Comparison of ENCODE assay signal across 17 mouse cellular contexts in genomic region chr3:96828984-96829383, GRCm38 (mm10). TPM values are rescaled to one million over a fixed set of nuclear protein-coding genes. Genes with fewer than 3 reads are reported as not detected.
DNase-seq lines count a peak whose midpoint lies in the region; ATAC-seq and TF ChIP-seq lines count a peak whose summit lies in the region.
"Had no signal": no experiment of that assay in that cellular context is flagged by ENCODE, and none has a peak within 500 bp of the region (broad histone marks: within the 10 kb centered on the region; RNA-seq: fewer than 3 reads in every experiment).

Pdzk1 (plus strand) TSS chr3:96829284.
Cd160 (minus strand) TSS chr3:96829351.

- 0 out of 2 replicates have a peak within 1 kb of the TSS, but pooled peaks have one; percentile 12 for H3K4me2 ChIP-seq in forebrain, embryonic 14.5 days (ENCODE audit: low read length)
- H3K4me2 ChIP-seq in forebrain, postnatal 0 days (ENCODE audit: low read depth) = no peak within 1 kb of the TSS
- peak within 1 kb of the TSS; percentile 36 for H3K4me2 ChIP-seq in kidney, postnatal 0 days (ENCODE audit: low read length)
- no peak within 1 kb of the TSS for H3K4me2 ChIP-seq in kidney, embryonic 14.5 days (replicated peaks; ENCODE audit: low read depth, low read length)
- H3K4me2 ChIP-seq in intestine, embryonic 14.5 days (ENCODE audit: low read length) = 0 out of 2 replicates have a peak within 1 kb of the TSS, but pooled peaks have one; percentile 11
- H3K4me2 ChIP-seq in liver, postnatal 0 days (ENCODE audit: low read depth, low read length) = peak within 1 kb of the TSS; percentile 62
- H3K4me2 ChIP-seq in hindbrain, embryonic 14.5 days (replicated peaks) = no peak within 1 kb of the TSS

- no peak for TF ChIP-seq EP300 in liver, postnatal 0 days (IDR thresholded peaks at IDR 0.05; ENCODE audit: low read depth)

- peak; percentile 23; the same call in 1 of the 2 replicates for ATAC-seq in forebrain, embryonic 14.5 days
- no peak for ATAC-seq in forebrain, postnatal 0 days
- no peak for ATAC-seq in kidney, postnatal 0 days (replicated peaks; ENCODE audit: low FRiP score, low read depth)
- ATAC-seq in kidney, embryonic 14.5 days (ENCODE audit: low FRiP score, low TSS enrichment) = no peak
- no peak for ATAC-seq in intestine, embryonic 14.5 days (replicated peaks; ENCODE audit: low FRiP score, low TSS enrichment, low read depth)
- no peak for ATAC-seq in liver, postnatal 0 days
- no peak for ATAC-seq in hindbrain, embryonic 14.5 days (ENCODE audit: low FRiP score)

- no peak for DNase-seq in forebrain, embryonic 14.5 days (ENCODE audit: low spot score)
- no peak for DNase-seq in forebrain, postnatal 0 days
- no peak for DNase-seq in kidney, postnatal 0 days (ENCODE audit: low spot score)
- no peak for DNase-seq in intestine, embryonic 14.5 days (ENCODE audit: low spot score)
- DNase-seq in liver, postnatal 0 days = no peak
- DNase-seq in hindbrain, embryonic 14.5 days (ENCODE audit: low spot score) = no peak
- no peak for DNase-seq in limb, embryonic 10.5 days (ENCODE audit: low spot score)
- DNase-seq: adrenal gland, postnatal 25 days; cerebellum, postnatal 25 days; gastrocnemius, postnatal 10 days; lung, postnatal 36 days; thymus, adult 2 months had no signal

- no peak within 1 kb of the TSS for H3K9ac ChIP-seq in forebrain, embryonic 14.5 days (ENCODE audit: low read length)
- H3K9ac ChIP-seq in forebrain, postnatal 0 days = no peak within 1 kb of the TSS
- peak within 1 kb of the TSS; percentile 51 for H3K9ac ChIP-seq in kidney, postnatal 0 days (ENCODE audit: low read depth, low read length)
- H3K9ac ChIP-seq in kidney, embryonic 14.5 days (ENCODE audit: low read depth, low read length) = no peak within 1 kb of the TSS
- no peak within 1 kb of the TSS for H3K9ac ChIP-seq in intestine, embryonic 14.5 days (ENCODE audit: low read length)
- peak within 1 kb of the TSS; percentile 64 for H3K9ac ChIP-seq in liver, postnatal 0 days (replicated peaks)
- H3K9ac ChIP-seq in hindbrain, embryonic 14.5 days = no peak within 1 kb of the TSS

- no peak for TF ChIP-seq CTCF in forebrain, postnatal 0 days (IDR thresholded peaks at IDR 0.05; ENCODE audit: low read depth)
- TF ChIP-seq CTCF in kidney, postnatal 0 days (IDR thresholded peaks at IDR 0.05; ENCODE audit: low read depth) = no peak
- TF ChIP-seq CTCF in liver, postnatal 0 days (IDR thresholded peaks at IDR 0.05; ENCODE audit: low read depth) = no peak

- no peaks in the 10 kb centered on the region for H3K9me3 ChIP-seq in forebrain, embryonic 14.5 days (replicated peaks; ENCODE audit: control insufficient read depth, low read length)
- no peaks in the 10 kb centered on the region for H3K9me3 ChIP-seq in forebrain, postnatal 0 days (ENCODE audit: low read length)
- no peaks in the 10 kb centered on the region for H3K9me3 ChIP-seq in kidney, postnatal 0 days (replicated peaks; ENCODE audit: low read length)
- no peaks in the 10 kb centered on the region for H3K9me3 ChIP-seq in kidney, embryonic 14.5 days (ENCODE audit: control insufficient read depth, low read length)
- no peaks in the 10 kb centered on the region for H3K9me3 ChIP-seq in intestine, embryonic 14.5 days (ENCODE audit: control insufficient read depth, low read length)
- no peaks in the 10 kb centered on the region for H3K9me3 ChIP-seq in liver, postnatal 0 days (ENCODE audit: low read length)
- H3K9me3 ChIP-seq in hindbrain, embryonic 14.5 days (ENCODE audit: control insufficient read depth, low read length) = no peaks in the 10 kb centered on the region
- no peaks in the 10 kb centered on the region for H3K9me3 ChIP-seq in limb, embryonic 10.5 days (replicated peaks)
- H3K9me3 ChIP-seq: embryonic facial prominence, embryonic 10.5 days; G1E had no signal

- H3K4me3 ChIP-seq in forebrain, embryonic 14.5 days (ENCODE audit: low read depth, low read length) = no peak within 1 kb of the TSS
- no peak within 1 kb of the TSS for H3K4me3 ChIP-seq in forebrain, postnatal 0 days (ENCODE audit: low read depth, low read length)
- peak within 1 kb of the TSS; percentile 15 for H3K4me3 ChIP-seq in kidney, postnatal 0 days (replicated peaks; ENCODE audit: low read depth, low read length)
- H3K4me3 ChIP-seq in kidney, embryonic 14.5 days (ENCODE audit: low read length) = no peak within 1 kb of the TSS
- H3K4me3 ChIP-seq in intestine, embryonic 14.5 days (ENCODE audit: low read depth, low read length) = no peak within 1 kb of the TSS
- peak within 1 kb of the TSS; percentile 43 for H3K4me3 ChIP-seq in liver, postnatal 0 days (ENCODE audit: low read depth, low read length)
- no peak within 1 kb of the TSS for H3K4me3 ChIP-seq in hindbrain, embryonic 14.5 days (replicated peaks; ENCODE audit: low read length)
- no peak within 1 kb of the TSS for H3K4me3 ChIP-seq in limb, embryonic 10.5 days
- H3K4me3 ChIP-seq: embryonic facial prominence, embryonic 10.5 days; left cerebral cortex, adult 2 months had no signal

- no peaks in the 10 kb centered on the region for H3K4me1 ChIP-seq in forebrain, embryonic 14.5 days (ENCODE audit: control insufficient read depth, insufficient read depth, low read length)
- no peaks in the 10 kb centered on the region for H3K4me1 ChIP-seq in forebrain, postnatal 0 days (ENCODE audit: insufficient read depth)
- no peaks in the 10 kb centered on the region for H3K4me1 ChIP-seq in kidney, postnatal 0 days (replicated peaks; ENCODE audit: insufficient read depth, low read length)
- 0 out of 2 replicates have a peak, but pooled peaks cover 2% of the 10 kb centered on the region for H3K4me1 ChIP-seq in kidney, embryonic 14.5 days (ENCODE audit: control insufficient read depth, insufficient read depth, low read length)
- H3K4me1 ChIP-seq in intestine, embryonic 14.5 days (replicated peaks; ENCODE audit: control insufficient read depth, insufficient read depth, low read length) = no peaks in the 10 kb centered on the region; the same call in 1 of the 2 replicates
- peaks cover 8% of the 10 kb centered on the region for H3K4me1 ChIP-seq in liver, postnatal 0 days (ENCODE audit: insufficient read depth)
- H3K4me1 ChIP-seq in hindbrain, embryonic 14.5 days (replicated peaks; ENCODE audit: control insufficient read depth, insufficient read depth, low read length) = no peaks in the 10 kb centered on the region
- peaks cover 3% of the 10 kb centered on the region; the same call in 1 of the 2 replicates for H3K4me1 ChIP-seq in limb, embryonic 10.5 days

- no peaks in the 10 kb centered on the region for H3K36me3 ChIP-seq in forebrain, embryonic 14.5 days (ENCODE audit: control insufficient read depth, insufficient read depth, low read length)
- no peaks in the 10 kb centered on the region for H3K36me3 ChIP-seq in forebrain, postnatal 0 days (ENCODE audit: insufficient read depth)
- no peaks in the 10 kb centered on the region for H3K36me3 ChIP-seq in kidney, postnatal 0 days (ENCODE audit: insufficient read depth, low read length)
- H3K36me3 ChIP-seq in kidney, embryonic 14.5 days (ENCODE audit: control insufficient read depth, insufficient read depth, low read length) = no peaks in the 10 kb centered on the region
- H3K36me3 ChIP-seq in intestine, embryonic 14.5 days (ENCODE audit: control insufficient read depth, insufficient read depth, low read length) = no peaks in the 10 kb centered on the region
- no peaks in the 10 kb centered on the region for H3K36me3 ChIP-seq in liver, postnatal 0 days (replicated peaks; ENCODE audit: insufficient read depth, low read length)
- no peaks in the 10 kb centered on the region for H3K36me3 ChIP-seq in hindbrain, embryonic 14.5 days (replicated peaks; ENCODE audit: control insufficient read depth, insufficient read depth)
- no peaks in the 10 kb centered on the region for H3K36me3 ChIP-seq in limb, embryonic 10.5 days
- H3K36me3 ChIP-seq: embryonic facial prominence, embryonic 10.5 days; G1E had no signal

- 80% methylated on average over 1 of the region's 1 CpGs for WGBS in forebrain, embryonic 14.5 days
- 78% methylated on average over 1 of the region's 1 CpGs for WGBS in forebrain, postnatal 0 days
- WGBS in kidney, postnatal 0 days = 57% methylated on average over 1 of the region's 1 CpGs
- WGBS in kidney, embryonic 14.5 days = 76% methylated on average over 1 of the region's 1 CpGs
- WGBS in intestine, embryonic 14.5 days = 67% methylated on average over 1 of the region's 1 CpGs
- 82% methylated on average over 1 of the region's 1 CpGs for WGBS in liver, postnatal 0 days (ENCODE audit: insufficient replicate concordance)
- 86% methylated on average over 1 of the region's 1 CpGs for WGBS in hindbrain, embryonic 14.5 days
- 65% methylated on average over 1 of the region's 1 CpGs for WGBS in limb, embryonic 10.5 days

- H3K27me3 ChIP-seq in forebrain, embryonic 14.5 days (replicated peaks; ENCODE audit: control insufficient read depth, insufficient read depth, low read length) = no peaks in the 10 kb centered on the region
- H3K27me3 ChIP-seq in forebrain, postnatal 0 days (ENCODE audit: insufficient read depth, low read length) = no peaks in the 10 kb centered on the region
- no peaks in the 10 kb centered on the region for H3K27me3 ChIP-seq in kidney, postnatal 0 days (ENCODE audit: insufficient read depth, low read length)
- H3K27me3 ChIP-seq in kidney, embryonic 14.5 days (ENCODE audit: control insufficient read depth, insufficient read depth, low read length) = no peaks in the 10 kb centered on the region
- no peaks in the 10 kb centered on the region for H3K27me3 ChIP-seq in intestine, embryonic 14.5 days (replicated peaks; ENCODE audit: control insufficient read depth, insufficient read depth, low read length)
- H3K27me3 ChIP-seq in liver, postnatal 0 days (ENCODE audit: insufficient read depth, low read length) = no peaks in the 10 kb centered on the region
- H3K27me3 ChIP-seq in hindbrain, embryonic 14.5 days (ENCODE audit: control insufficient read depth, insufficient read depth, low read length) = no peaks in the 10 kb centered on the region
- H3K27me3 ChIP-seq in limb, embryonic 10.5 days (ENCODE audit: low read depth, poor library complexity, severe bottlenecking) = 0 out of 2 replicates have a peak, but pooled peaks cover 3% of the 10 kb centered on the region

- no peak within 1 kb of the TSS for H3K27ac ChIP-seq in forebrain, embryonic 14.5 days (ENCODE audit: low read depth, low read length)
- no peak within 1 kb of the TSS for H3K27ac ChIP-seq in forebrain, postnatal 0 days (ENCODE audit: low read depth, low read length)
- H3K27ac ChIP-seq in kidney, postnatal 0 days = peak within 1 kb of the TSS; percentile 62
- no peak within 1 kb of the TSS for H3K27ac ChIP-seq in kidney, embryonic 14.5 days (ENCODE audit: low read depth, low read length)
- no peak within 1 kb of the TSS for H3K27ac ChIP-seq in intestine, embryonic 14.5 days (ENCODE audit: low read depth)
- peak within 1 kb of the TSS; percentile 44 for H3K27ac ChIP-seq in liver, postnatal 0 days (ENCODE audit: low read depth)
- H3K27ac ChIP-seq in hindbrain, embryonic 14.5 days = no peak within 1 kb of the TSS
- H3K27ac ChIP-seq in limb, embryonic 10.5 days = no peak within 1 kb of the TSS
- H3K27ac ChIP-seq: embryonic facial prominence, embryonic 10.5 days; left cerebral cortex, adult 2 months had no signal

RNA-seq across cellular contexts. Expression of gene Pdzk1, which starts in this region (rescaled TPM):
- polyA plus RNA-seq in forebrain, embryonic 14.5 days (2014; fragmentation: Nextera tagmentation; extraction: Ambion mirVana) = 0.28 TPM in 1 of 2 replicates, not detected in the other
- 2.0 TPM in 1 of 2 replicates, not detected in the other for total RNA-seq in forebrain, postnatal 0 days (2014; rRNA removed)
- polyA plus RNA-seq in forebrain, postnatal 0 days (2015; fragmentation: Nextera tagmentation; extraction: Ambion mirVana) = 0.11 and 0.19 TPM in 2 replicates
- 322 and 401 TPM in 2 replicates for polyA plus RNA-seq in kidney, postnatal 0 days (2015; fragmentation: Nextera tagmentation; extraction: Ambion mirVana)
- polyA plus RNA-seq in kidney, embryonic 14.5 days (2014; fragmentation: Nextera tagmentation; extraction: Ambion mirVana) = 36.0 and 63.3 TPM in 2 replicates
- 1.1 and 1.3 TPM in 2 replicates for polyA plus RNA-seq in intestine, embryonic 14.5 days (2014; fragmentation: Nextera tagmentation; extraction: Ambion mirVana)
- polyA plus RNA-seq in liver, postnatal 0 days (2015; fragmentation: Nextera tagmentation; extraction: Ambion mirVana) = 49.4 and 57.7 TPM in 2 replicates
- polyA plus RNA-seq in hindbrain, embryonic 14.5 days (2014; fragmentation: Nextera tagmentation; extraction: Ambion mirVana) = 0.09 and 0.16 TPM in 2 replicates
- polyA plus RNA-seq in limb, embryonic 10.5 days (2016; fragmentation: Nextera tagmentation; extraction: Ambion mirVana) = not detected in 2 replicates
- total RNA-seq: adrenal gland, postnatal 25 days; gastrocnemius, postnatal 10 days had no signal

RNA-seq across cellular contexts. Expression of gene Cd160, which starts in this region (rescaled TPM):
- 0.18 and 0.40 TPM in 2 replicates for polyA plus RNA-seq in forebrain, embryonic 14.5 days (2014; fragmentation: Nextera tagmentation; extraction: Ambion mirVana)
- not detected in 2 replicates for total RNA-seq in forebrain, postnatal 0 days (2014; rRNA removed)
- 0.08 and 0.10 TPM in 2 replicates for polyA plus RNA-seq in forebrain, postnatal 0 days (2015; fragmentation: Nextera tagmentation; extraction: Ambion mirVana)
- 0.06 and 0.09 TPM in 2 replicates for polyA plus RNA-seq in kidney, postnatal 0 days (2015; fragmentation: Nextera tagmentation; extraction: Ambion mirVana)
- polyA plus RNA-seq in kidney, embryonic 14.5 days (2014; fragmentation: Nextera tagmentation; extraction: Ambion mirVana) = 0.08 and 0.17 TPM in 2 replicates
- 0.77 and 0.79 TPM in 2 replicates for polyA plus RNA-seq in intestine, embryonic 14.5 days (2014; fragmentation: Nextera tagmentation; extraction: Ambion mirVana)
- polyA plus RNA-seq in liver, postnatal 0 days (2015; fragmentation: Nextera tagmentation; extraction: Ambion mirVana) = 0.78 and 0.89 TPM in 2 replicates
- 0.27 and 0.35 TPM in 2 replicates for polyA plus RNA-seq in hindbrain, embryonic 14.5 days (2014; fragmentation: Nextera tagmentation; extraction: Ambion mirVana)
- 0.13 TPM in 1 of 2 replicates, not detected in the other for polyA plus RNA-seq in limb, embryonic 10.5 days (2016; fragmentation: Nextera tagmentation; extraction: Ambion mirVana)
- total RNA-seq: adrenal gland, postnatal 25 days; gastrocnemius, postnatal 10 days; left cerebral cortex, adult 2 months had no signal
- polyA plus RNA-seq: heart, postnatal 0 days had no signal

Comparison
In these comparisons a context has a peak if more than half of its experiments do, and no peak if none do; other contexts are left out.
1. RNA of gene Pdzk1 (polyA plus RNA-seq): 322 to 401 TPM in kidney, postnatal 0 days, 36.0 to 63.3 TPM in kidney, embryonic 14.5 days and 49.4 to 57.7 TPM in liver, postnatal 0 days; 1.1 to 1.3 TPM in intestine, embryonic 14.5 days, 0.11 to 0.19 TPM in forebrain, postnatal 0 days, 0.09 to 0.16 TPM in hindbrain, embryonic 14.5 days, 0.28 TPM in forebrain, embryonic 14.5 days and not detected in limb, embryonic 10.5 days; every median in the first group is over 10 times any median in the second.
2. H3K27ac ChIP-seq: peak in kidney, postnatal 0 days (single experiment) and liver, postnatal 0 days (single experiment); none in forebrain, embryonic 14.5 days (single experiment), forebrain, postnatal 0 days (single experiment), kidney, embryonic 14.5 days (single experiment), intestine, embryonic 14.5 days (single experiment), hindbrain, embryonic 14.5 days (single experiment) and limb, embryonic 10.5 days (single experiment).
3. H3K4me2 ChIP-seq: peak in kidney, postnatal 0 days (single experiment), intestine, embryonic 14.5 days (single experiment) and liver, postnatal 0 days (single experiment); none in forebrain, postnatal 0 days (single experiment), kidney, embryonic 14.5 days (single experiment) and hindbrain, embryonic 14.5 days (single experiment).
4. H3K4me3 ChIP-seq: peak in kidney, postnatal 0 days (single experiment) and liver, postnatal 0 days (single experiment); none in forebrain, embryonic 14.5 days (single experiment), forebrain, postnatal 0 days (single experiment), kidney, embryonic 14.5 days (single experiment), intestine, embryonic 14.5 days (single experiment), hindbrain, embryonic 14.5 days (single experiment) and limb, embryonic 10.5 days (single experiment).
5. H3K9ac ChIP-seq: peak in kidney, postnatal 0 days (single experiment) and liver, postnatal 0 days (single experiment); none in forebrain, embryonic 14.5 days (single experiment), forebrain, postnatal 0 days (single experiment), kidney, embryonic 14.5 days (single experiment), intestine, embryonic 14.5 days (single experiment) and hindbrain, embryonic 14.5 days (single experiment).
6. Peak in ATAC-seq and H3K4me2 ChIP-seq in forebrain, embryonic 14.5 days; RNA of the genes that start here not detected or under 1 TPM.